Mouse (Mus musculus): ENCODE data around the gene Gpr146.

DNA sequence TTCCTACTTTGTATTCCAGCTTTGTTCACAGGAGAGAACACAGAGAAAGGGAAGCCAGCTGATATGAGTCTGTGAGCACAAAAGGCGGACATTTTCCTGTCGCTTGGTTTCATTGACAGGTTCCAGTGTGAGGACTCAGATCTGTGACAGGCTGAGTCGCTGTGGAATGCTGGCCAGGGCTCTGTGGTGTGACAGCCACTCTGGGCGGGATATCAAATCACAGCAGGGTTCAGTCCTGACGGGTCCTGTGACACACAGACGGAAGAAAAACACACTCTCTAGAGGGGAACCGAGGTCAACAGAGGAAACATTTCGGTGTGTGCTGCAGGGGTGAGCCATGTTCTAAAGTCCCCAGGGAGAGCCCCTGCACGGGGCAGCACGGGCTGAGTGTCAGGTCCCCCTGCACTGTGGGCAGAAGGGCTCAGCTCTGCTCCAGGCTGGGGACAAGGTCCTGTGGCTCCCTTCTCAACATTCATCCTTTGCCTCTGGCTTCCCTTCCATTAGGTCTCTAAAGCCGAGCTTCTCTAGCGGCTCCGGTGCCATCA is 39.6 kb upstream of the Gpr146 start:
- TF ChIP-seq POLR2A (IDR thresholded peaks at IDR 0.05; ENCODE audit: borderline replicate concordance, insufficient read depth, low read length) = no peak
- no peak for TF ChIP-seq CTCF (IDR thresholded peaks at IDR 0.05; ENCODE audit: borderline replicate concordance, insufficient read depth, low read depth, low read length)

All from cerebellum, adult 2 months (tissue).